Comparison of ENCODE assay signal across 33 mouse cellular contexts in the genomic region with DNA sequence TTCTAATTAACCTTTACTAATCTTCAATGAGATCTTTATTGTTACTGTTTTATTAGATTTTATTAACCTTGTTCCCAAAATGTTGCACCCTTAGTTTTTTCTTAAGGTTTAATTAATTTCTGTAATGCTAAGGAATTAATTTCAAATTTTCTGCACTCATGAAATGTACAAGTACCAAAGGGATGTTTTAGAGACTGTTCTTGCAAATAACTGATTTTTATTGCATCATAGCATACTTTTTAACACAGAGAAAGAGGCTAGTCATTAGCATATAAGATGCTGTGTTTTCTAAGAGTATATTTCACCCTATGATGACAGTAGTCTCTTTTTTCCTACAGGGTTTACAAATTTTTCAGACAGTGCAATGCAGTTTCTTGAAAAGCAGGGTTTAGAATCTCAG.
"Had no signal": no experiment of that assay in that cellular context is flagged by ENCODE, and none has a peak within 500 bp of the region (broad histone marks: within the 10 kb centered on the region; RNA-seq: fewer than 3 reads in every experiment).

No protein-coding gene starts in this region.

- H3K27ac ChIP-seq: heart, adult 2 months; heart, embryonic 10.5 days; heart, embryonic 13.5 days; heart, embryonic 15.5 days; hindbrain, embryonic 12.5 days; hindbrain, embryonic 13.5 days; hindbrain, embryonic 14.5 days; hindbrain, embryonic 15.5 days; intestine, embryonic 15.5 days; kidney, embryonic 15.5 days; kidney, postnatal 0 days; layer of hippocampus, adult 2 months had no signal

- DNase-seq: heart, adult 2 months; heart, postnatal 10 days; heart, postnatal 14 days; heart, postnatal 4 days; kidney, adult 11 months; kidney, adult 18-20 months; kidney, adult 2 months; kidney, adult 8-10 months; kidney, adult 9 months; kidney, postnatal 10 days; kidney, postnatal 14 days; kidney, postnatal 25 days; kidney, postnatal 36 days; kidney, postnatal 4 days; layer of hippocampus, adult 9-11 months; layer of hippocampus, postnatal 36 days had no signal

- H3K27me3 ChIP-seq: heart, embryonic 12.5 days; heart, embryonic 13.5 days; heart, embryonic 15.5 days; hindbrain, embryonic 12.5 days; hindbrain, embryonic 13.5 days; hindbrain, embryonic 15.5 days; intestine, embryonic 15.5 days; kidney, embryonic 15.5 days had no signal

- H3K9ac ChIP-seq: heart, embryonic 12.5 days; heart, embryonic 13.5 days; heart, embryonic 15.5 days; hindbrain, embryonic 12.5 days; hindbrain, embryonic 13.5 days; hindbrain, embryonic 14.5 days; hindbrain, embryonic 15.5 days; intestine, embryonic 15.5 days; kidney, embryonic 15.5 days had no signal

- ATAC-seq: hindbrain, embryonic 16.5 days; inflammation-experienced regulatory T-cells, adult 6 months; intestine, embryonic 15.5 days; intestine, embryonic 16.5 days; intestine, postnatal 0 days had no signal

- H3K4me1 ChIP-seq: heart, embryonic 10.5 days; heart, embryonic 12.5 days; heart, embryonic 13.5 days; heart, embryonic 15.5 days; intestine, embryonic 15.5 days; kidney, embryonic 15.5 days had no signal

- H3K9me3 ChIP-seq: heart, embryonic 10.5 days; heart, embryonic 12.5 days; heart, embryonic 13.5 days; heart, embryonic 15.5 days; hindbrain, embryonic 12.5 days; hindbrain, embryonic 13.5 days; hindbrain, embryonic 15.5 days; intestine, embryonic 15.5 days; kidney, embryonic 15.5 days had no signal

- H3K4me2 ChIP-seq: heart, embryonic 11.5 days; heart, embryonic 12.5 days; heart, embryonic 13.5 days; heart, embryonic 15.5 days; hindbrain, embryonic 12.5 days; hindbrain, embryonic 13.5 days; hindbrain, embryonic 14.5 days; hindbrain, embryonic 15.5 days; intestine, embryonic 15.5 days; kidney, embryonic 15.5 days had no signal

- H3K4me3 ChIP-seq: heart, adult 2 months; heart, embryonic 10.5 days; heart, embryonic 12.5 days; heart, embryonic 13.5 days; heart, embryonic 15.5 days; hindbrain, embryonic 12.5 days; hindbrain, embryonic 13.5 days; hindbrain, embryonic 15.5 days; intestine, embryonic 15.5 days; kidney, embryonic 15.5 days; layer of hippocampus, adult 2 months had no signal
